Mouse (Mus musculus) hindbrain, embryonic 11.5 days (tissue): ENCODE measurements around the gene Shisa6. TPM values are rescaled to one million over a fixed set of nuclear protein-coding genes. Genes with fewer than 3 reads are reported as not detected.

ENCODE experiments used
- ATAC-seq: fragments of 200-750 bp; cut with Nextera tagmentation; 2 replicates; pipeline ENCODE4 v1.8.0; 2017; ENCODE audit warnings: mild to moderate bottlenecking, moderate TSS enrichment, moderate library complexity; ENCODE audit not compliant: low FRiP score
- DNase-seq: peaks from one replicate; pipeline ENCODE4 v3.0.0-alpha.2; 2015; ENCODE audit warnings: low spot score
- H3K27ac ChIP-seq: fragments of 300-500 bp; sonication (generic); 2 replicates; pipeline ENCODE4 v1.5.1; 2014; ENCODE audit warnings: mild to moderate bottlenecking, low read depth, low read length
- H3K27me3 ChIP-seq: fragments of 300-500 bp; sonication (generic); 2 replicates; pipeline ENCODE4 v1.6.1; 2014; ENCODE audit warnings: mild to moderate bottlenecking, low read length, moderate library complexity, mixed read lengths; ENCODE audit not compliant: control insufficient read depth, insufficient read depth
- H3K36me3 ChIP-seq: fragments of 300-500 bp; sonication (generic); 2 replicates; pipeline ENCODE4 v1.6.1; 2014; ENCODE audit warnings: mild to moderate bottlenecking, low read length, moderate library complexity, mixed read lengths; ENCODE audit not compliant: control insufficient read depth, insufficient read depth
- H3K4me1 ChIP-seq: fragments of 300-500 bp; sonication (generic); replicated peaks from 2 replicates; pipeline ENCODE4 v1.6.1; 2014; ENCODE audit warnings: low read length, mixed read lengths; ENCODE audit not compliant: control insufficient read depth, insufficient read depth
- H3K4me2 ChIP-seq: fragments of 300-500 bp; sonication (generic); replicated peaks from 2 replicates; pipeline ENCODE4 v1.6.1; 2014; ENCODE audit warnings: mild to moderate bottlenecking, low read depth, low read length
- H3K4me3 ChIP-seq: fragments of 300-500 bp; sonication (generic); 2 replicates; pipeline ENCODE4 v1.5.1; 2014; ENCODE audit warnings: low read depth, low read length
- H3K9ac ChIP-seq: fragments of 300-500 bp; sonication (generic); 2 replicates; pipeline ENCODE4 v1.6.1; 2014; ENCODE audit warnings: low read depth, low read length
- H3K9me3 ChIP-seq: fragments of 300-500 bp; sonication (generic); 2 replicates; pipeline ENCODE4 v1.6.1; 2016; ENCODE audit warnings: low read length; ENCODE audit not compliant: control insufficient read depth
- WGBS: fragments of 180-500 bp; shearing (Covaris S2); extraction: QIAGEN DNeasy Blood & Tissue Kit; methylation state at CpG from one replicate; pipeline ENCODE4 v1.1.7; 2014; 5-methylcytosine and 5-hydroxymethylcytosine counted together
- polyA plus RNA-seq: library from polyadenylated mRNA; unstranded; fragments of >200 nt; fragmentation: Nextera tagmentation; extraction: Ambion mirVana; gene quantifications from 2 replicates; pipeline ENCODE4 v1.2.1, GENCODE M21; 2014

The Shisa6 gene
- polyA plus RNA-seq = 1.4 TPM in 2 replicates

DNA sequence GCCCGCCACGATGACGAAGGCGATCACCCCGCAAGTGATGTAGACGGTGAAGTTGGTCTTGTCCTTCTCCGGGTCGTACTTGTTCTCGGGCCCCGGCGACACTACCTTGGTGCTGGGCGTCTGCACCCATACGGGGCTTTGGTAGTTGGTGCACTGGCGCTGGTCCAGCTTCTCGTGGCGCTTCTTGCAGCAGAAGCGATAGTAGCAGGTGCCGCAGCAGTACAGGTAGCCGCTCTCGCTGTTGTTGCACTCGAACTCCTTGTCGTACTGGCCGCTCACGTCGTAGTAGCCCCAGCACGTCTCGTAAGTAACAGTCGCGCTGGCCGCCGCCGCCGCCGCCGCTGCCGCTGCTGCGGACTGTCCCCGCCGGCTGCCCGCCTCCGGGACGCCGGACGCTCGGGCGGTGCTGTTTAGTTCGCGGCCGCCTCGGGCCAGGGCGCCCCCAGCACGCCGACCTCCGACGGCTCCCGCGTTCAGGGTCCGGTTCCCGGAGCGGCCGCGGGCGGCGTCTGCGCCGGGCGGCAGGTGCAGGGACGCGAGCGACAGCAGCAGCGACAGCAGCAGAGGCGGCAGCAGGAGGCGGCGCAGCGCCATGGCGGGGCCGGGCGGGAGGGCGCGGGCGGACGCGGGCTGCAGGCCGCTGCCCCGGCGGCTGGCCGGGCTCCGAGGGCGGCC, at the start of gene Shisa6:
Gene Shisa6 (minus strand): TSS at position 594 of the 675 bp plus-strand sequence.
- WGBS = under 1% methylated on average over 52 of the region's 89 CpGs
- ATAC-seq (peak; percentile 57), DNase-seq (peak; percentile 62)
- Histone ChIP-seq H3K4me1 (0 out of 2 replicates have a peak, but pooled peaks cover 2% of the 10 kb centered on the region), H3K9me3 (no peaks in the 10 kb centered on the region), H3K4me3 (peak within 1 kb of the TSS; percentile 57), H3K4me2 (peak within 1 kb of the TSS; percentile 93), H3K27me3 (peaks cover 37% of the 10 kb centered on the region), H3K36me3 (no peaks in the 10 kb centered on the region), H3K27ac (0 out of 2 replicates have a peak within 1 kb of the TSS, but pooled peaks have one; percentile 27), H3K9ac (peak within 1 kb of the TSS; percentile 68)

DNA sequence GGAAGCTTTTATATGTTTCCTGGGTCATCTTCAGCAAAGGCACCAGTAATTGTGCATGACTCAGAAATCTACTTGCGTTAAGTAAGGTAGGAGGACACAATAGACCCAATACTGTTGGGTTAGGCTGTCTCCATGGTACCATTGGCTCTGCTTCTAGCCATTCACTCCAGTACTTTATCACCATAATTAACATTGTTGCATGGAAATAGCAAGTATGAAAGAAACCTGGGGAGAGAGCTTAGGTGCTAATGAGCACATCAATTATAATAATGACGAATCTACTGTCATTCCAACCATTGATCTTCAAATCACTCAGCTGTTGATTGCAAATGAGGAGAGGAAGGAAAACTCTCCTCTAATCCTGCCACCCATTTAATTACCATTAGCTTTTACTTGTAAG, 48.1 kb upstream of the Shisa6 start:
- no peak for ATAC-seq
- no peak overlapping the region for H3K9ac ChIP-seq
- H3K9me3 ChIP-seq = no peaks in the 10 kb centered on the region
- no peaks in the 10 kb centered on the region for H3K36me3 ChIP-seq
- H3K4me2 ChIP-seq = no peak overlapping the region
- 13% methylated on average over 2 of the region's 2 CpGs for WGBS
- H3K4me1 ChIP-seq = no peaks in the 10 kb centered on the region
- no peak overlapping the region for H3K27ac ChIP-seq
- DNase-seq = no peak
- no peak overlapping the region for H3K4me3 ChIP-seq
- no peaks in the 10 kb centered on the region for H3K27me3 ChIP-seq

DNA sequence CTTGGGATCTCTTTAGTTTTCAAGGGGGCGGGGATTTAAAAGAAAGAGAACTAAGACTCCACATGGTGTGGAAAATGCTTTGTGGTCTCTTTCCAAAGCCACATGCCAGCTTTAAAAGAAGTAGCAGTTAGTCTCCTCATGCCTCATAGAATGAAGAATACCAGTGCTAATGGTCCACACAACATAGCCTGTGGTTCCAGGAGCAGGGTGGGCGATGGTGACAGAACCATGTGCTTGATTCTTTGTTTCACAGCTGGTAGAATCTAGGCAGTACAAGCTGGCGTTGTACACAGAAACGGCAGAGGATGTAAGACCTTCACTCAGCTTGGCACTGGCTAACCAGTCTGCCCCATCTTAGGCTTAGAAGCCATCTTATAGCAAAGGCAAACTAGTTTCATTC, 43.3 kb upstream of the Shisa6 start:
- H3K9ac ChIP-seq = no peak overlapping the region
- no peak overlapping the region for H3K4me2 ChIP-seq
- ATAC-seq (no peak), DNase-seq (no peak)
- WGBS = 62% methylated on average over 4 of the region's 4 CpGs
- no peak overlapping the region for H3K4me3 ChIP-seq
- H3K36me3 ChIP-seq = no peaks in the 10 kb centered on the region
- no peak overlapping the region for H3K27ac ChIP-seq
- H3K4me1 ChIP-seq = no peaks in the 10 kb centered on the region
- no peaks in the 10 kb centered on the region for H3K9me3 ChIP-seq
- peaks cover 10% of the 10 kb centered on the region for H3K27me3 ChIP-seq

DNA sequence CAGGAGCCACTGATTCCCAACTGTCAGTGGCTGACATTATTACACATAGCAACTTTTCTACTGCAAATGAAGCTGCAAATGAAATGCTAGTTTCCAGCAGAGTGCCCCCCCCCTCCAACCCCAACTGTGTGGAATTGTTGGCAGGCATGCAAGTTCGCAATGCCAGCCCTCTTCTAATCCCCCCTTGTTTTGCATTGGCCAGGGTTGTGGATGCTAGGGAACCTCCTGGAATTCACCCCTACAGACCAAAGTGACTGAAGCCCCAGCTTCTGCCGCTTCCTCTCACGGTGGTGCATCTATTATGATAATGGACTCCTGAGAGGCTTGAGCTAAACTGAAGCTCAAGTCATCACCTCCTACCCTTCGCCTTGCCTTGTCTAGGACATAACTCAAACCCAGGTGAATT, 42.6 kb upstream of the Shisa6 start:
- H3K9ac ChIP-seq = no peak overlapping the region
- WGBS = 14% methylated on average over 4 of the region's 4 CpGs
- H3K4me1 ChIP-seq = no peaks in the 10 kb centered on the region
- H3K4me2 ChIP-seq = no peak overlapping the region
- ATAC-seq = no peak
- DNase-seq = peak; percentile 7
- H3K4me3 ChIP-seq = no peak overlapping the region
- peaks cover 10% of the 10 kb centered on the region for H3K27me3 ChIP-seq
- H3K36me3 ChIP-seq = no peaks in the 10 kb centered on the region
- no peak overlapping the region for H3K27ac ChIP-seq
- no peaks in the 10 kb centered on the region for H3K9me3 ChIP-seq

DNA sequence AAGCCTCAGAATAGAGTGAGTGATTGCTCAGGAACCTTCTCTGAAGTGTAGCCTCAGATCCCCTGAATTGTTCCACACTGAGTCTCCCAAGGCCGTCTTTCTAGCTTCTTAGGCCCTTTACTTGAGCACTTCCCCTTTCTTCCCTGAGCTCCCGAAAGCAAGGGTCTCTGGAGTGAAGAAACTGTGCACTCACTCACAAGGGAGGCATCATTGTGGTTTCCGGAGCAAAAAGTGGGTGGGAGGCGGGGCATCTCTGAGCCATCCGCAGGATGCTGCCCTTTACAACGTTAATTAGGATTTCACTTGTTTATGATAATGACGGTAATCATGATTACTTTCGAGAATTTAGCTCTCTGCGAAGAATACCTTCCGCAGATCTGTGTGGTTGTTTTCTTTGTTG, 41.6 kb upstream of the Shisa6 start:
- WGBS = 9% methylated on average over 10 of the region's 10 CpGs
- no peaks in the 10 kb centered on the region for H3K9me3 ChIP-seq
- peak overlapping the region; percentile 3; the same call in 1 of the 2 replicates for H3K4me2 ChIP-seq
- no peak overlapping the region for H3K4me3 ChIP-seq
- H3K4me1 ChIP-seq = no peaks in the 10 kb centered on the region
- DNase-seq = peak; percentile 10
- ATAC-seq = no peak
- H3K36me3 ChIP-seq = no peaks in the 10 kb centered on the region
- no peak overlapping the region for H3K27ac ChIP-seq
- peaks cover 10% of the 10 kb centered on the region for H3K27me3 ChIP-seq
- H3K9ac ChIP-seq = no peak overlapping the region

DNA sequence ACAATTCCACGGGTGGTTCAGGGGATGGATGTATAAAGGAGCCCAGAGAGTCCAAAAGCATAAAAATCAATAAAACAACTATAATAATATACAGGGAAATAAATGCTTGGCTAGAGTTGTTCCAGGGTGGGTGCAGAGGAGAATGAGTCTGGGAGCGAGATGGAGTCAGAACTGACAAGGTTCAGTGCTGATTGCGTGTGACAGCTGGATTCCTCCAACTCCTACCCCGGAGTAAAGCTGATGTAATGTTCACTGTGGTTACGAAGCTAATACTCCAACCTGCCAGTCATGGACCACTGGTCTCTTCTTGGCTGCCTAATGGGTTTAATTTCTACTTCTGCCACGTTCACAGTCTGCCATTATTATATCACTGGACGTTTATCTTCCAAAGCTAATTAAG, 36.5 kb upstream of the Shisa6 start:
- no peak for ATAC-seq

DNA sequence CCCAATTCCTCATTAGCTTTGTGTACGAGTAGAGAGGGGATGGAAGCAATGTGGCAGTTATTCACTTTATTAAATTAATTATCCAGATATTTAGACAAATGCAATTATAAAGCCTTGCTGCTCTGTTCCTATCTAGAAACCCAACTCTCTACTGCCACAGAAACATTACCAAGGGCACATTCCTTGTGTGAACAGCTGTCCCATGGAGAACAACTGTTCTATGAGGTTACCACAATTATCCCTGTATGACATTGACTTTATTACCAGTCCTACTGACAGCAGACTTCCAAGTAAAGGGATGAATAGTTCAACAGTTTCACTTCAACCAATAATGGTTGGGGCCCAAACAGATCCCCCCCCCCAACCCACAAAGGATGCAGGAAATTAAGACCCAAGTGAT, 12.1 kb upstream of the Shisa6 start:
- H3K9ac ChIP-seq = no peak overlapping the region
- ATAC-seq = no peak
- H3K4me3 ChIP-seq = no peak overlapping the region
- no peaks in the 10 kb centered on the region for H3K9me3 ChIP-seq
- H3K36me3 ChIP-seq = no peaks in the 10 kb centered on the region
- no peak overlapping the region for H3K27ac ChIP-seq
- DNase-seq = no peak
- no peak overlapping the region for H3K4me2 ChIP-seq
- WGBS = 77% methylated on average over 1 of the region's 1 CpGs
- no peaks in the 10 kb centered on the region for H3K4me1 ChIP-seq
- no peaks in the 10 kb centered on the region for H3K27me3 ChIP-seq

More for the DNA sequence above, 36.5 kb upstream of the Shisa6 start:
- Histone ChIP-seq H3K9ac (no peak overlapping the region), H3K36me3 (no peaks in the 10 kb centered on the region), H3K4me2 (no peak overlapping the region), H3K27me3 (peaks cover 5% of the 10 kb centered on the region), H3K9me3 (no peaks in the 10 kb centered on the region), H3K4me3 (no peak overlapping the region), H3K27ac (no peak overlapping the region), H3K4me1 (no peaks in the 10 kb centered on the region)
- DNase-seq = no peak
- WGBS = 82% methylated on average over 7 of the region's 7 CpGs

DNA sequence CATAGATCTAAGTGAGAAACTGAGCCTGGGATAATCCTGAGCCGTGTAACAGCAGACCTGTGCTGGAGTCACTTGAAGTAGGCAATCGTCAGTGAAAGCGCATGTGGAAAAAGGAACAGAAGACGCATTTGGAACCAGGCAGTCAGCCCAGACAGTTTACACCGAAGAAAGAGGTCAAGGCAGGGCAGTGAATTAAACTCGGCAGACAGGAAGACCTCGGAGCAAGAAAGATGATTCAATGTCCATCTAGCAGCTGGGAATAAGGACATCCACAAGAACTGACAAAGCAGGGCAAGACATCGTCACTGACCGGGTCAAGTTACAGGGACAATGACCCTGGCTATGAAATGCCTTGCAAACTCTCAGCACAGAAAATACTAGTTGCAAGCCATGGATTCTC, 10.1 kb upstream of the Shisa6 start:
- Histone ChIP-seq H3K36me3 (no peaks in the 10 kb centered on the region), H3K9me3 (no peaks in the 10 kb centered on the region), H3K4me1 (no peaks in the 10 kb centered on the region), H3K9ac (no peak overlapping the region), H3K27me3 (no peaks in the 10 kb centered on the region), H3K27ac (no peak overlapping the region), H3K4me3 (no peak overlapping the region), H3K4me2 (no peak overlapping the region)
- no peak for DNase-seq
- WGBS = 72% methylated on average over 9 of the region's 9 CpGs
- no peak for ATAC-seq

DNA sequence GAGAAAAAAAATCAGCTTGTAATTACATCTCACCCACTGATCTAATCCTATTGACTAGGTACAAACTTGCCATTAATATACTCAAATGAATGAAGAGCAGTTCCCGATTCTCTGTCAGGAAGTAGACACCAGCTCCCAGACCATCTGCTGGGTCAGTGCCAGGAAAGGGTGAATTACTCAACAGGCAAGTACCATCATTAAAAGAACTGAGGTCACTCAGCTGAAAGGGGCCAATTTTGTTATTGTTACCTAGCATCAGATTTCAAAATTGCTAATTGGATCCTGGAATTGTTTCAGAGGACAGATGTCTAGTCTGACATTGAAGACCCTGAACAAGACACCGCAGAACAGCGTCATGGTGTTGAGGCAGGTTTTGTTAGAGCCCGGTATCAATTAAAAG, 9.4 kb upstream of the Shisa6 start:
- Histone ChIP-seq H3K4me3 (no peak overlapping the region), H3K4me1 (no peaks in the 10 kb centered on the region), H3K9ac (no peak overlapping the region), H3K27ac (no peak overlapping the region), H3K27me3 (no peaks in the 10 kb centered on the region), H3K36me3 (no peaks in the 10 kb centered on the region), H3K4me2 (no peak overlapping the region), H3K9me3 (no peaks in the 10 kb centered on the region)
- DNase-seq (no peak), ATAC-seq (no peak)
- WGBS = 79% methylated on average over 4 of the region's 4 CpGs
